Mouse (Mus musculus) embryonic facial prominence, embryonic 14.5 days (tissue): Measurements from ENCODE around the gene Nxpe4. TPM values are rescaled to one million over a fixed set of nuclear protein-coding genes. Genes with fewer than 3 reads are reported as not detected.

Experiments used
- ATAC-seq: fragments of 200-750 bp; cut with Nextera tagmentation; 2 replicates; pipeline ENCODE4 v1.8.0; 2017; ENCODE audit warnings: low read depth, moderate number of reproducible peaks, moderate TSS enrichment
- DNase-seq: peaks from one replicate; pipeline ENCODE4 v3.0.0-alpha.2; 2015; ENCODE audit warnings: low spot score
- H3K27ac ChIP-seq: fragments of 300-500 bp; sonication (generic); replicated peaks from 2 replicates; pipeline ENCODE4 v1.5.1; 2014; ENCODE audit warnings: low read depth, mild to moderate bottlenecking, low read length, moderate library complexity
- H3K27me3 ChIP-seq: fragments of 300-500 bp; sonication (generic); replicated peaks from 2 replicates; pipeline ENCODE4 v1.6.1; 2014; ENCODE audit warnings: low read length; ENCODE audit not compliant: control insufficient read depth, insufficient read depth
- H3K36me3 ChIP-seq: fragments of 300-500 bp; sonication (generic); 2 replicates; pipeline ENCODE4 v1.6.1; 2014; ENCODE audit warnings: low read length, mixed read lengths; ENCODE audit not compliant: control insufficient read depth, insufficient read depth
- H3K4me1 ChIP-seq: fragments of 300-500 bp; sonication (generic); 2 replicates; pipeline ENCODE4 v1.6.1; 2014; ENCODE audit warnings: antibody characterized with exemption, low read length; ENCODE audit not compliant: control insufficient read depth, insufficient read depth
- H3K4me2 ChIP-seq: fragments of 300-500 bp; sonication (generic); 2 replicates; pipeline ENCODE4 v1.6.1; 2014; ENCODE audit warnings: low read depth, mild to moderate bottlenecking, low read length, moderate library complexity, mixed read lengths
- H3K4me3 ChIP-seq: fragments of 300-500 bp; sonication (generic); 2 replicates; pipeline ENCODE4 v1.5.1; 2014; ENCODE audit warnings: low read depth, mild to moderate bottlenecking, low read length
- H3K9ac ChIP-seq: fragments of 300-500 bp; sonication (generic); 2 replicates; pipeline ENCODE4 v1.6.1; 2014; ENCODE audit warnings: low read depth, mild to moderate bottlenecking, low read length, moderate library complexity, mixed read lengths
- H3K9me3 ChIP-seq: fragments of 300-500 bp; sonication (generic); 2 replicates; pipeline ENCODE4 v1.6.1; 2016; ENCODE audit warnings: low read length; ENCODE audit not compliant: control insufficient read depth
- WGBS: fragments of 180-500 bp; shearing (Covaris S2); extraction: QIAGEN DNeasy Blood & Tissue Kit; methylation state at CpG from one replicate; pipeline ENCODE4 v1.1.7; 2014; 5-methylcytosine and 5-hydroxymethylcytosine counted together
- polyA plus RNA-seq: library from polyadenylated mRNA; unstranded; fragments of >200 nt; fragmentation: Nextera tagmentation; extraction: Ambion mirVana; gene quantifications from 2 replicates; pipeline ENCODE4 v1.2.1, GENCODE M21; 2014

Nxpe4 gene
- polyA plus RNA-seq, 1 experiment from 2014 or later = 7.4 TPM

GRCm38 (mm10) chr9:48353148-48353698 is 191.4 kb downstream of the Nxpe4 start, which contains the start of gene Nxpe2:
Gene Nxpe2, minus strand, starts transcription at chr9:48353454.
- DNase-seq (no peak), ATAC-seq (no peak)
- no peaks in the 10 kb centered on the region for H3K9me3 ChIP-seq
- no peak within 1 kb of the TSS for H3K4me2 ChIP-seq
- 0 out of 2 replicates have a peak, but pooled peaks cover 6% of the 10 kb centered on the region for H3K4me1 ChIP-seq
- no peaks in the 10 kb centered on the region for H3K36me3 ChIP-seq
- H3K9ac ChIP-seq = no peak within 1 kb of the TSS
- no peak within 1 kb of the TSS for H3K4me3 ChIP-seq
- no peaks in the 10 kb centered on the region for H3K27me3 ChIP-seq
- H3K27ac ChIP-seq = no peak within 1 kb of the TSS; the same call in 1 of the 2 replicates
- 31% methylated on average over 2 of the region's 2 CpGs for WGBS

GRCm38 (mm10) chr9:48354122-48354521 is 192.3 kb downstream of the Nxpe4 start:
- Histone ChIP-seq H3K4me3 (no peak overlapping the region), H3K36me3 (no peaks in the 10 kb centered on the region), H3K4me1 (0 out of 2 replicates have a peak, but pooled peaks cover 6% of the 10 kb centered on the region), H3K9me3 (no peaks in the 10 kb centered on the region), H3K4me2 (no peak overlapping the region), H3K27ac (no peak overlapping the region), H3K27me3 (no peaks in the 10 kb centered on the region), H3K9ac (no peak overlapping the region)
- ATAC-seq (peak; percentile 41; the same call in 1 of the 2 replicates), DNase-seq (peak; percentile 51)
- WGBS = 28% methylated on average over 4 of the region's 4 CpGs

- H3K36me3 ChIP-seq = no peaks in the 10 kb centered on the region
- 0 out of 2 replicates have a peak, but pooled peaks cover 6% of the 10 kb centered on the region for H3K4me1 ChIP-seq
- no peaks in the 10 kb centered on the region for H3K27me3 ChIP-seq
- H3K4me2 ChIP-seq = no peak overlapping the region
- ATAC-seq (no peak), DNase-seq (peak; percentile 70)
- no peaks in the 10 kb centered on the region for H3K9me3 ChIP-seq
- H3K9ac ChIP-seq = no peak overlapping the region
- H3K4me3 ChIP-seq = no peak overlapping the region
- WGBS = 42% methylated on average over 3 of the region's 3 CpGs
- H3K27ac ChIP-seq = no peak overlapping the region
Measured at GRCm38 (mm10) chr9:48354793-48355192, 193.0 kb downstream of the Nxpe4 start.

GRCm38 (mm10) chr9:48357097-48357496 is 195.3 kb downstream of the Nxpe4 start:
- no peaks in the 10 kb centered on the region for H3K36me3 ChIP-seq
- 87% methylated on average over 3 of the region's 3 CpGs for WGBS
- ATAC-seq = no peak

GRCm38 (mm10) chr9:48360826-48361225 is 199.0 kb downstream of the Nxpe4 start:
- no peak overlapping the region for H3K4me2 ChIP-seq
- no peaks in the 10 kb centered on the region for H3K27me3 ChIP-seq
- H3K27ac ChIP-seq = no peak overlapping the region
- no peak for ATAC-seq
- no peaks in the 10 kb centered on the region for H3K36me3 ChIP-seq
- H3K4me1 ChIP-seq = no peaks in the 10 kb centered on the region
- 72% methylated on average over 4 of the region's 4 CpGs for WGBS
- no peak overlapping the region for H3K4me3 ChIP-seq
- DNase-seq = no peak
- no peaks in the 10 kb centered on the region for H3K9me3 ChIP-seq
- no peak overlapping the region for H3K9ac ChIP-seq

More at GRCm38 (mm10) chr9:48357097-48357496, 195.3 kb downstream of the Nxpe4 start:
- no peaks in the 10 kb centered on the region for H3K9me3 ChIP-seq
- no peaks in the 10 kb centered on the region for H3K27me3 ChIP-seq
- H3K4me2 ChIP-seq = no peak overlapping the region
- no peak overlapping the region for H3K27ac ChIP-seq
- H3K4me3 ChIP-seq = no peak overlapping the region
- 0 out of 2 replicates have a peak, but pooled peaks cover 6% of the 10 kb centered on the region for H3K4me1 ChIP-seq
- H3K9ac ChIP-seq = no peak overlapping the region
- no peak for DNase-seq

GRCm38 (mm10) chr9:48361815-48362631 is 200.2 kb downstream of the Nxpe4 start:
- peak; percentile 40 for DNase-seq
- H3K9ac ChIP-seq = no peak overlapping the region
- 49% methylated on average over 14 of the region's 14 CpGs for WGBS

GRCm38 (mm10) chr9:48362743-48363142 is 200.9 kb downstream of the Nxpe4 start:
- Histone ChIP-seq H3K27ac (no peak overlapping the region), H3K4me1 (no peaks in the 10 kb centered on the region)
- 77% methylated on average over 6 of the region's 6 CpGs for WGBS

More at GRCm38 (mm10) chr9:48361815-48362631, 200.2 kb downstream of the Nxpe4 start:
- no peaks in the 10 kb centered on the region for H3K9me3 ChIP-seq
- H3K27me3 ChIP-seq = no peaks in the 10 kb centered on the region
- no peaks in the 10 kb centered on the region for H3K4me1 ChIP-seq
- no peak for ATAC-seq
- H3K4me2 ChIP-seq = no peak overlapping the region
- no peak overlapping the region for H3K27ac ChIP-seq
- no peaks in the 10 kb centered on the region for H3K36me3 ChIP-seq
- no peak overlapping the region for H3K4me3 ChIP-seq

GRCm38 (mm10) chr9:48373232-48373878 is 211.5 kb downstream of the Nxpe4 start:
- no peak overlapping the region for H3K4me3 ChIP-seq
- no peaks in the 10 kb centered on the region for H3K36me3 ChIP-seq
- no peak overlapping the region for H3K27ac ChIP-seq
- DNase-seq = no peak
- no peak overlapping the region for H3K9ac ChIP-seq
- no peak overlapping the region for H3K4me2 ChIP-seq
- H3K27me3 ChIP-seq = no peaks in the 10 kb centered on the region
- no peaks in the 10 kb centered on the region for H3K4me1 ChIP-seq
- no peaks in the 10 kb centered on the region for H3K9me3 ChIP-seq
- no peak for ATAC-seq
- WGBS = 77% methylated on average over 4 of the region's 4 CpGs

More at GRCm38 (mm10) chr9:48362743-48363142, 200.9 kb downstream of the Nxpe4 start:
- Histone ChIP-seq H3K4me2 (no peak overlapping the region), H3K27me3 (no peaks in the 10 kb centered on the region), H3K4me3 (no peak overlapping the region), H3K9ac (no peak overlapping the region), H3K9me3 (no peaks in the 10 kb centered on the region), H3K36me3 (no peaks in the 10 kb centered on the region)
- no peak for ATAC-seq
- no peak for DNase-seq
